Mouse (Mus musculus): ENCODE results near the gene Serpinb9b. TPM values are rescaled to one million over a fixed set of nuclear protein-coding genes. Genes with fewer than 3 reads are reported as not detected.

Serpinb9b gene
- polyA plus RNA-seq (2014; fragmentation: Nextera tagmentation; extraction: Ambion mirVana): 0.27 and 0.36 TPM in 2 replicates

- Histone ChIP-seq H3K4me3 (ENCODE audit: low read depth, low read length) (no peak within 1 kb of the TSS), H3K9ac (no peak within 1 kb of the TSS), H3K27me3 (ENCODE audit: insufficient read depth, low read length) (no peaks in the 10 kb centered on the region), H3K4me2 (no peak within 1 kb of the TSS), H3K36me3 (ENCODE audit: insufficient read depth) (no peaks in the 10 kb centered on the region), H3K27ac (ENCODE audit: low read depth) (no peak within 1 kb of the TSS), H3K4me1 (ENCODE audit: insufficient read depth) (no peaks in the 10 kb centered on the region), H3K9me3 (ENCODE audit: low read depth, low read length) (no peaks in the 10 kb centered on the region)
- no peak for TF ChIP-seq CTCF (IDR thresholded peaks at IDR 0.05; ENCODE audit: low read depth)
- ATAC-seq (ENCODE audit: insufficient read depth) (no peak), DNase-seq (no peak)
- 80% methylated on average over 2 of the region's 2 CpGs for WGBS
Observed at GRCm38 (mm10) chr13:33027244-33027643, at the start of gene Serpinb9b. Gene Serpinb9b (plus strand): TSS chr13:33027416.

GRCm38 (mm10) chr13:32982556-32983042 is 44.6 kb upstream of the Serpinb9b start:
- Histone ChIP-seq H3K27me3 (ENCODE audit: insufficient read depth, low read length) (no peaks in the 10 kb centered on the region), H3K4me2 (no peak overlapping the region), H3K9me3 (ENCODE audit: low read depth, low read length) (no peaks in the 10 kb centered on the region), H3K9ac (no peak overlapping the region), H3K27ac (ENCODE audit: low read depth) (no peak overlapping the region), H3K36me3 (ENCODE audit: insufficient read depth) (no peaks in the 10 kb centered on the region), H3K4me3 (ENCODE audit: low read depth, low read length) (no peak overlapping the region), H3K4me1 (ENCODE audit: insufficient read depth) (no peaks in the 10 kb centered on the region)
- no peak for ATAC-seq (ENCODE audit: insufficient read depth)
- TF ChIP-seq CTCF (IDR thresholded peaks at IDR 0.05; ENCODE audit: low read depth): no peak
- 75% methylated on average over 4 of the region's 4 CpGs for WGBS
- no peak for DNase-seq

- DNase-seq: no peak
- no peaks in the 10 kb centered on the region for H3K27me3 ChIP-seq (ENCODE audit: insufficient read depth, low read length)
- no peaks in the 10 kb centered on the region for H3K36me3 ChIP-seq (ENCODE audit: insufficient read depth)
- no peak overlapping the region for H3K4me2 ChIP-seq
- ATAC-seq (ENCODE audit: insufficient read depth): no peak
- no peak overlapping the region for H3K4me3 ChIP-seq (ENCODE audit: low read depth, low read length)
- no peak overlapping the region for H3K27ac ChIP-seq (ENCODE audit: low read depth)
- no peaks in the 10 kb centered on the region for H3K9me3 ChIP-seq (ENCODE audit: low read depth, low read length)
- no peak for TF ChIP-seq CTCF (IDR thresholded peaks at IDR 0.05; ENCODE audit: low read depth)
- H3K9ac ChIP-seq: no peak overlapping the region
- H3K4me1 ChIP-seq (ENCODE audit: insufficient read depth): no peaks in the 10 kb centered on the region
Observed at GRCm38 (mm10) chr13:32986256-32986655, 41.0 kb upstream of the Serpinb9b start.

GRCm38 (mm10) chr13:32993152-32993893 is 33.9 kb upstream of the Serpinb9b start:
- no peak overlapping the region for H3K9ac ChIP-seq
- peak overlapping the region; percentile 69 for H3K27ac ChIP-seq (ENCODE audit: low read depth)
- peak overlapping the region; percentile 23; the same call in 1 of the 2 replicates for H3K4me2 ChIP-seq
- 53% methylated on average over 10 of the region's 10 CpGs for WGBS
- H3K9me3 ChIP-seq (ENCODE audit: low read depth, low read length): no peaks in the 10 kb centered on the region
- H3K27me3 ChIP-seq (ENCODE audit: insufficient read depth, low read length): no peaks in the 10 kb centered on the region
- ATAC-seq (ENCODE audit: insufficient read depth): peak; percentile 72
- no peak overlapping the region for H3K4me3 ChIP-seq (ENCODE audit: low read depth, low read length)
- DNase-seq: peak; percentile 40
- no peak for TF ChIP-seq CTCF (IDR thresholded peaks at IDR 0.05; ENCODE audit: low read depth)
- H3K4me1 ChIP-seq (ENCODE audit: insufficient read depth): 0 out of 2 replicates have a peak, but pooled peaks cover 4% of the 10 kb centered on the region
- H3K36me3 ChIP-seq (ENCODE audit: insufficient read depth): no peaks in the 10 kb centered on the region

- TF ChIP-seq CTCF (IDR thresholded peaks at IDR 0.05; ENCODE audit: low read depth): no peak
- peak overlapping the region; percentile 23; the same call in 1 of the 2 replicates for H3K4me2 ChIP-seq
- H3K27ac ChIP-seq (ENCODE audit: low read depth): peak overlapping the region; percentile 69
- H3K27me3 ChIP-seq (ENCODE audit: insufficient read depth, low read length): no peaks in the 10 kb centered on the region
- DNase-seq (no peak), ATAC-seq (ENCODE audit: insufficient read depth) (peak; percentile 41; the same call in 1 of the 2 replicates)
- H3K9me3 ChIP-seq (ENCODE audit: low read depth, low read length): no peaks in the 10 kb centered on the region
- no peaks in the 10 kb centered on the region for H3K36me3 ChIP-seq (ENCODE audit: insufficient read depth)
- no peak overlapping the region for H3K4me3 ChIP-seq (ENCODE audit: low read depth, low read length)
- H3K9ac ChIP-seq: no peak overlapping the region
- 0 out of 2 replicates have a peak, but pooled peaks cover 4% of the 10 kb centered on the region for H3K4me1 ChIP-seq (ENCODE audit: insufficient read depth)
- 77% methylated on average over 2 of the region's 2 CpGs for WGBS
Observed at GRCm38 (mm10) chr13:32993894-32994242, 33.3 kb upstream of the Serpinb9b start.

DNA sequence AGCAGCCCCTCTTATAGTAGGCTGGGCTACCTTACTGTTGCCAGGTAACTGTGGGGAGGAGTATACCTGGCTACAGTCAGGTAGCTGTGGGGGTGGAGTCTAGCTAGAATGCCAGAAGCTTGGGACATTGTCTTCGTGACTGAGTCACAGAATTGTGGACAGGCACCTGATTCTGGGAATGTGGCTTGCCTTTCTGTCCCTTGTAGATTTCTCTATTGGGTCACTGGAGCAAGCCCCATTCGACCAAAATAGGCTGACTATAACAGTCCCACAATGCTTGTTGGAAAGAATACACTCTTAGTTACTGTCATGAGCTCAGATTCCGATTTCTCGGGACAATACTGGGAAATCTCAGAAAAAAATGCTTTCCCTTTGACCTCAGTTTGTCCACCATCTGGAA is 32.2 kb upstream of the Serpinb9b start:
- Histone ChIP-seq H3K4me2 (no peak overlapping the region), H3K27me3 (ENCODE audit: insufficient read depth, low read length) (no peaks in the 10 kb centered on the region), H3K27ac (ENCODE audit: low read depth) (no peak overlapping the region), H3K9ac (no peak overlapping the region), H3K9me3 (ENCODE audit: low read depth, low read length) (no peaks in the 10 kb centered on the region), H3K36me3 (ENCODE audit: insufficient read depth) (no peaks in the 10 kb centered on the region), H3K4me3 (ENCODE audit: low read depth, low read length) (no peak overlapping the region), H3K4me1 (ENCODE audit: insufficient read depth) (0 out of 2 replicates have a peak, but pooled peaks cover 4% of the 10 kb centered on the region)
- DNase-seq: no peak
- no peak for ATAC-seq (ENCODE audit: insufficient read depth)
- 59% methylated on average over 4 of the region's 4 CpGs for WGBS
- no peak for TF ChIP-seq CTCF (IDR thresholded peaks at IDR 0.05; ENCODE audit: low read depth)

- TF ChIP-seq CTCF (IDR thresholded peaks at IDR 0.05; ENCODE audit: low read depth): no peak
- no peak overlapping the region for H3K27ac ChIP-seq (ENCODE audit: low read depth)
- ATAC-seq (ENCODE audit: insufficient read depth) (no peak), DNase-seq (no peak)
- H3K9me3 ChIP-seq (ENCODE audit: low read depth, low read length): no peaks in the 10 kb centered on the region
- H3K27me3 ChIP-seq (ENCODE audit: insufficient read depth, low read length): no peaks in the 10 kb centered on the region
- no peak overlapping the region for H3K4me3 ChIP-seq (ENCODE audit: low read depth, low read length)
- 92% methylated on average over 5 of the region's 5 CpGs for WGBS
- no peak overlapping the region for H3K4me2 ChIP-seq
- no peaks in the 10 kb centered on the region for H3K36me3 ChIP-seq (ENCODE audit: insufficient read depth)
- no peak overlapping the region for H3K9ac ChIP-seq
- 0 out of 2 replicates have a peak, but pooled peaks cover 6% of the 10 kb centered on the region for H3K4me1 ChIP-seq (ENCODE audit: insufficient read depth)
Observed at GRCm38 (mm10) chr13:33001341-33001740, 25.9 kb upstream of the Serpinb9b start.
